Mouse (Mus musculus) A20 (cell line): ENCODE results near the gene Tacc2.

ENCODE experiments used
- DNase-seq: peaks from one replicate; pipeline ENCODE4 v3.0.0-alpha.2; 2011; ENCODE audit warnings: low read depth, low spot score

The Tacc2 gene

GRCm38 (mm10) chr7:130613973-130614372 lies 36.7 kb downstream of the Tacc2 start:
- DNase-seq: no peak

- DNase-seq: no peak
Observed at GRCm38 (mm10) chr7:130617591-130617990, 40.4 kb downstream of the Tacc2 start.

- DNase-seq: no peak
Observed at GRCm38 (mm10) chr7:130621068-130621467, 43.8 kb downstream of the Tacc2 start.

- no peak for DNase-seq
Observed at GRCm38 (mm10) chr7:130621953-130622352, 44.7 kb downstream of the Tacc2 start.

GRCm38 (mm10) chr7:130622359-130622758 lies 45.1 kb downstream of the Tacc2 start:
- DNase-seq: no peak

- DNase-seq: no peak
Observed at GRCm38 (mm10) chr7:130624299-130624698, 47.1 kb downstream of the Tacc2 start.

- DNase-seq: no peak
Observed at GRCm38 (mm10) chr7:130625361-130625760, 48.1 kb downstream of the Tacc2 start.

- DNase-seq: no peak
Observed at GRCm38 (mm10) chr7:130628601-130629000, 51.4 kb downstream of the Tacc2 start.

- DNase-seq: no peak
Observed at GRCm38 (mm10) chr7:130629999-130630398, 52.8 kb downstream of the Tacc2 start.

- DNase-seq: no peak
Observed at GRCm38 (mm10) chr7:130630956-130631355, 53.7 kb downstream of the Tacc2 start.

GRCm38 (mm10) chr7:130631553-130632378 lies 54.5 kb downstream of the Tacc2 start:
- DNase-seq: no peak

GRCm38 (mm10) chr7:130632379-130632732 lies 55.1 kb downstream of the Tacc2 start:
- DNase-seq: no peak

- DNase-seq: no peak
Observed at GRCm38 (mm10) chr7:130634259-130634871, 57.1 kb downstream of the Tacc2 start.

GRCm38 (mm10) chr7:130635212-130635611 lies 58.0 kb downstream of the Tacc2 start:
- no peak for DNase-seq

- DNase-seq: no peak
Observed at GRCm38 (mm10) chr7:130636274-130636673, 59.0 kb downstream of the Tacc2 start.

GRCm38 (mm10) chr7:130636902-130637301 lies 59.7 kb downstream of the Tacc2 start:
- DNase-seq: no peak

- no peak for DNase-seq
Observed at GRCm38 (mm10) chr7:130637811-130638210, 60.6 kb downstream of the Tacc2 start.

GRCm38 (mm10) chr7:130640681-130641080 lies 63.4 kb downstream of the Tacc2 start:
- DNase-seq: no peak

- no peak for DNase-seq
Observed at GRCm38 (mm10) chr7:130645332-130645993, 68.2 kb downstream of the Tacc2 start.

- DNase-seq: no peak
Observed at GRCm38 (mm10) chr7:130645994-130646761, 68.9 kb downstream of the Tacc2 start.

- no peak for DNase-seq
Observed at GRCm38 (mm10) chr7:130646762-130647139, 69.5 kb downstream of the Tacc2 start.

GRCm38 (mm10) chr7:130648061-130648460 lies 70.8 kb downstream of the Tacc2 start:
- DNase-seq: no peak
